Mouse (Mus musculus) hindbrain, postnatal 0 days (tissue): ENCODE results near the gene Acvrl1. TPM values are rescaled to one million over a fixed set of nuclear protein-coding genes. Genes with fewer than 3 reads are reported as not detected.

Experiments used
- ATAC-seq: fragments of 200-750 bp; cut with Nextera tagmentation; 2 replicates; pipeline ENCODE4 v1.8.0; 2017; ENCODE audit warnings: mild to moderate bottlenecking, moderate TSS enrichment, moderate library complexity
- DNase-seq: peaks from one replicate; pipeline ENCODE4 v3.0.0-alpha.2; 2015; ENCODE audit warnings: low spot score
- H3K27ac ChIP-seq: fragments of 300-500 bp; sonication (generic); 2 replicates; pipeline ENCODE4 v1.5.1; 2014; ENCODE audit warnings: mild to moderate bottlenecking
- H3K27me3 ChIP-seq: fragments of 300-500 bp; sonication (generic); 2 replicates; pipeline ENCODE4 v1.6.1; 2014; ENCODE audit warnings: low read length, mixed read lengths; ENCODE audit not compliant: insufficient read depth
- H3K36me3 ChIP-seq: fragments of 300-500 bp; sonication (generic); 2 replicates; pipeline ENCODE4 v1.6.1; 2014; ENCODE audit warnings: low read length, mixed read lengths; ENCODE audit not compliant: insufficient read depth
- H3K4me1 ChIP-seq: fragments of 300-500 bp; sonication (generic); 2 replicates; pipeline ENCODE4 v1.6.1; 2014; ENCODE audit warnings: antibody characterized with exemption, low read length, mixed read lengths; ENCODE audit not compliant: insufficient read depth
- H3K4me2 ChIP-seq: fragments of 300-500 bp; sonication (generic); 2 replicates; pipeline ENCODE4 v1.6.1; 2014; ENCODE audit warnings: low read depth, mild to moderate bottlenecking, low read length, moderate library complexity, mixed read lengths
- H3K4me3 ChIP-seq: fragments of 300-500 bp; sonication (generic); 2 replicates; pipeline ENCODE4 v1.5.1; 2014; ENCODE audit warnings: low read length
- H3K9ac ChIP-seq: fragments of 300-500 bp; sonication (generic); replicated peaks from 2 replicates; pipeline ENCODE4 v1.6.1; 2014; ENCODE audit warnings: mild to moderate bottlenecking, low read length, moderate library complexity, mixed read lengths
- H3K9me3 ChIP-seq: fragments of 300-500 bp; sonication (generic); 2 replicates; pipeline ENCODE4 v1.6.1; 2016; ENCODE audit warnings: low read length, mixed read lengths
- CTCF ChIP-seq: IDR thresholded peaks from 2 replicates; pipeline ENCODE4 v1.5.1; 2016; ENCODE audit warnings: antibody characterized with exemption, control low read depth, low read depth
- WGBS: fragments of 180-500 bp; shearing (Covaris S2); extraction: QIAGEN DNeasy Blood & Tissue Kit; methylation state at CpG from one replicate; pipeline ENCODE4 v1.1.7; 2014; 5-methylcytosine and 5-hydroxymethylcytosine counted together
- polyA plus RNA-seq: library from polyadenylated mRNA; unstranded; fragments of >200 nt; fragmentation: Nextera tagmentation; extraction: Ambion mirVana; gene quantifications from 2 replicates; pipeline ENCODE4 v1.2.1, GENCODE M21; 2015
- total RNA-seq: library from RNA; depleted of rRNA; stranded (reverse); fragments of >200 nt; gene quantifications from 2 replicates; pipeline ENCODE4 v1.2.3, GENCODE M21; 2014

Acvrl1 gene
- total and polyA plus RNA-seq, 2 experiments from 2014 or later = 7.0 to 21.6 TPM

DNA sequence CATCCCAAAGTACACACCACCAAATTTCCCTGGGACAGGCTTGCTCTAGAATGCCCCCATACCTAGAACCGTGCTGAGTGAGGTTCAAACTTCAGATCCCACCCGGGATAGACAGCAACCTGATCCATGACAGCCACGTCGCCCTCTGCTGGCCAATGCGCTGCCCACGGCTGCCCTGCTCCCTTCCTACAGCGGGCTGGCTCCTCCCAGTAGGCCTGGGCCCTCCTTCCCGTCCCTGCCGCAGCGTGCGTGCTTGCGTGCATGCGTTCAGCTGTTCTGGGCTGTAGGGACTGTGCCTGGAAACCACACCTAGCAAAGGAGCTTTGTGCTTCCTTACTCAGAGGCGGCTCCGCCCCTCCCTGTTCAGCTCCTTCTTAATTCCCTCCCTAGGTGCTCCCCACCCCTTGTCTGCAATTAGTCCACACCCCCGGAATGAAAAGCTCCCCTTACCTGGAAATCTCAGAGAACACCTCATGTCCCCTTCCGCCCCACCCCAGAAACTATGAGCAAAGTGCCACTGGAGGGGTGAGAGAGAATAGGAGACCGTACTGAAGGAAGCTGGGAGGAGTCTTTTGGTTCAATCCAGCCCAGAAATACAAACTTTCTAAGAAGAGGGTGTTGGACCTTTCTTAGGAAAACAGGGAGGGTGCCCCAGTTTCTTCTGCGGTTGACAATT lies 17.2 kb downstream of the Acvrl1 start:
- Histone ChIP-seq H3K36me3 (no peaks in the 10 kb centered on the region), H3K27ac (no peak overlapping the region), H3K9ac (no peak overlapping the region), H3K9me3 (no peaks in the 10 kb centered on the region), H3K4me1 (peaks cover 10% of the 10 kb centered on the region; the same call in 1 of the 2 replicates), H3K4me3 (no peak overlapping the region), H3K27me3 (no peaks in the 10 kb centered on the region), H3K4me2 (peak overlapping the region; percentile 43)
- peak; percentile 99 for TF ChIP-seq CTCF
- peak; percentile 94 for ATAC-seq
- peak; percentile 94 for DNase-seq
- 11% methylated on average over 19 of the region's 19 CpGs for WGBS

GRCm38 (mm10) chr15:101146100-101146965 lies 18.0 kb downstream of the Acvrl1 start:
- ATAC-seq = no peak
- H3K27ac ChIP-seq = no peak overlapping the region

DNA sequence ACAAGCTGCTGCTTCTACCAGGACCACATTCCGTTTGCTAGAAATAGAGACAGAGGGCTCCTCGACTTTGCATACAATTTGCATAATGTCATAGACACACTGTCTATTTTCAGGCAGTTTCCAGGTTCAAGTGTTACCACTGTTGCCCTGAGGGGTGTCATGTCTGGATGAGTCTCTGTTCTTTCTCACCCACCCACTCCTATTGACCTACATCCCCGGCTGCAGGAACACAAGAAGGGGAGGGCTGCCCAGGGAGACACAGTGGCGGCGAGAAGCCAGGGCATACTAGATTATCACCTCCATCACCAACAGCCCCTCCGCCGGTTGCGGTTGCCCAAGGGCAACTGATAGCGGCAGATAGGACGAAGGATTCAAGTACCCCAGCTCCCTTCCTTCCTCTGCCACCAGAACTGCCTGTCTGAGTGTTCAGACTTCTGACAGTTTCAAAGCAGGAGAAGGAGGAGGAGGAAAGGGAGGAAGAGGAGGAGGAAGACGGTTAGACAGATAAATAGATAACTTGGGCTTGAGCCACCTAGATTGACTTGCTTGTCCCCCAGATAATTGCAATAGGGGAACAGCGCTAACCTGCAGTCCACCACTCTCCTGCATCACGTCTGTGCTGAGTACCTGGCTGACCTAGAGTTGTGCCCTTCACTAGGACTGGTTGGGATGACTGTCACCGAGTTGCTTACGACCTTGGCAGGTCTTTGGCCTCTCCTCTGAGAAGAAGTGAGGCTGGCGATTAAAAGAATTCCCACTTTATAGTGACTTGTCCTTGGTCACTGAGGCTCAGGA lies 19.0 kb downstream of the Acvrl1 start:
- H3K4me2 ChIP-seq = no peak overlapping the region
- H3K27me3 ChIP-seq = no peaks in the 10 kb centered on the region
- WGBS = 70% methylated on average over 16 of the region's 16 CpGs
- no peak overlapping the region for H3K9ac ChIP-seq
- ATAC-seq (no peak), DNase-seq (no peak)
- H3K4me3 ChIP-seq = no peak overlapping the region
- H3K4me1 ChIP-seq = peaks cover 10% of the 10 kb centered on the region; the same call in 1 of the 2 replicates
- TF ChIP-seq CTCF = no peak
- no peak overlapping the region for H3K27ac ChIP-seq
- H3K9me3 ChIP-seq = no peaks in the 10 kb centered on the region
- no peaks in the 10 kb centered on the region for H3K36me3 ChIP-seq

More at GRCm38 (mm10) chr15:101146100-101146965, 18.0 kb downstream of the Acvrl1 start:
- DNase-seq = no peak
- TF ChIP-seq CTCF = no peak
- Histone ChIP-seq H3K4me3 (no peak overlapping the region), H3K27me3 (no peaks in the 10 kb centered on the region), H3K9me3 (no peaks in the 10 kb centered on the region), H3K4me2 (no peak overlapping the region), H3K4me1 (peaks cover 10% of the 10 kb centered on the region; the same call in 1 of the 2 replicates), H3K36me3 (no peaks in the 10 kb centered on the region), H3K9ac (no peak overlapping the region)
- WGBS = 63% methylated on average over 15 of the region's 15 CpGs

GRCm38 (mm10) chr15:101147910-101148273 lies 19.6 kb downstream of the Acvrl1 start:
- Histone ChIP-seq H3K27me3 (no peaks in the 10 kb centered on the region), H3K4me2 (no peak overlapping the region), H3K4me3 (no peak overlapping the region), H3K4me1 (peaks cover 10% of the 10 kb centered on the region; the same call in 1 of the 2 replicates), H3K9me3 (no peaks in the 10 kb centered on the region), H3K36me3 (no peaks in the 10 kb centered on the region), H3K27ac (no peak overlapping the region), H3K9ac (no peak overlapping the region)
- no peak for TF ChIP-seq CTCF
- ATAC-seq (no peak), DNase-seq (no peak)
- WGBS = 63% methylated on average over 6 of the region's 6 CpGs

GRCm38 (mm10) chr15:101148604-101149003 lies 20.3 kb downstream of the Acvrl1 start:
- Histone ChIP-seq H3K27me3 (no peaks in the 10 kb centered on the region), H3K27ac (no peak overlapping the region), H3K4me2 (no peak overlapping the region), H3K4me1 (peaks cover 5% of the 10 kb centered on the region; the same call in 1 of the 2 replicates), H3K9me3 (no peaks in the 10 kb centered on the region), H3K9ac (no peak overlapping the region), H3K4me3 (no peak overlapping the region), H3K36me3 (no peaks in the 10 kb centered on the region)
- 78% methylated on average over 6 of the region's 6 CpGs for WGBS
- ATAC-seq (no peak), DNase-seq (no peak)
- no peak for TF ChIP-seq CTCF

GRCm38 (mm10) chr15:101151409-101152261 lies 23.3 kb downstream of the Acvrl1 start:
- H3K27me3 ChIP-seq = no peaks in the 10 kb centered on the region
- no peak overlapping the region for H3K9ac ChIP-seq
- no peaks in the 10 kb centered on the region for H3K4me1 ChIP-seq
- H3K36me3 ChIP-seq = no peaks in the 10 kb centered on the region
- DNase-seq = no peak
- TF ChIP-seq CTCF = no peak
- no peak overlapping the region for H3K4me2 ChIP-seq
- WGBS = 75% methylated on average over 9 of the region's 9 CpGs
- no peak overlapping the region for H3K4me3 ChIP-seq
- H3K9me3 ChIP-seq = no peaks in the 10 kb centered on the region
- ATAC-seq = no peak
- H3K27ac ChIP-seq = no peak overlapping the region
